8 mouse cellular contexts compared by ENCODE assay signal in genomic region chr15:82145851-82146769, GRCm38 (mm10). TPM values are rescaled to one million over a fixed set of nuclear protein-coding genes. Genes with fewer than 3 reads are reported as not detected.
DNase-seq lines count a peak whose midpoint lies in the region; ATAC-seq and TF ChIP-seq lines count a peak whose summit lies in the region.

No protein-coding gene starts in this region.

- no peaks in the 10 kb centered on the region for H3K36me3 ChIP-seq in heart, embryonic 12.5 days
- H3K36me3 ChIP-seq in ES-E14 (ENCODE audit: control insufficient read depth, insufficient read depth, low read length, poor library complexity, severe bottlenecking): peaks cover 8% of the 10 kb centered on the region; the same call in 1 of the 2 replicates
- H3K36me3 ChIP-seq in forebrain, embryonic 12.5 days (replicated peaks): peaks cover 12% of the 10 kb centered on the region
- H3K36me3 ChIP-seq in liver, embryonic 13.5 days: peaks cover 16% of the 10 kb centered on the region

- in situ Hi-C loops in ES-E14 (cut with MboI; ENCODE audit: low sequenced_read_pairs in 2 of 2, unreplicated experiment in 2 of 2): loop anchor here in 1 of 2 experiments (10.0 kb wide), 1 partner anchor 89 kb away; no protein-coding TSS in a partner anchor

- peaks cover 49% of the 10 kb centered on the region for H3K4me1 ChIP-seq in heart, embryonic 12.5 days (replicated peaks)
- peaks cover 11 to 14% of the 10 kb centered on the region in 2 experiments for H3K4me1 ChIP-seq in ES-E14 (ENCODE audit: control insufficient read depth in 2 of 2, insufficient read depth in 2 of 2, low read length in 2 of 2, poor library complexity in 1 of 2)
- peaks cover 47% of the 10 kb centered on the region for H3K4me1 ChIP-seq in forebrain, embryonic 12.5 days
- peaks cover 64% of the 10 kb centered on the region for H3K4me1 ChIP-seq in liver, embryonic 13.5 days (replicated peaks)

- H3K9ac ChIP-seq in heart, embryonic 12.5 days: peak overlapping the region; percentile 60
- peak overlapping the region; percentile 68 for H3K9ac ChIP-seq in ES-E14 (ENCODE audit: insufficient read depth, low read depth, low read length, poor library complexity, severe bottlenecking)
- H3K9ac ChIP-seq in forebrain, embryonic 12.5 days: peak overlapping the region; percentile 38; the same call in 1 of the 2 replicates
- peak overlapping the region; percentile 73 for H3K9ac ChIP-seq in liver, embryonic 13.5 days

- DNase-seq in heart, postnatal 4 days: no peak
- no peak for DNase-seq in ES-E14 (ENCODE audit: low read depth, low spot score)
- peak; percentile 13 for DNase-seq in liver, embryonic 13.5 days
- no peak for DNase-seq in adrenal gland, adult 8-10 months
- no peak for DNase-seq in left cerebral cortex, adult 8-10 months (ENCODE audit: low spot score in 2 of 2)
- no peak for DNase-seq in frontal cortex, postnatal 36 days (ENCODE audit: low spot score in 2 of 2)

- H3K4me3 ChIP-seq in heart, embryonic 12.5 days: peak overlapping the region; percentile 77
- peak overlapping the region; percentile 42 to 60 for H3K4me3 ChIP-seq in ES-E14 (ENCODE audit: insufficient read depth in 1 of 2, low read depth in 1 of 2, low read length in 2 of 2, poor library complexity in 1 of 2, severe bottlenecking in 1 of 2)
- peak overlapping the region; percentile 92 for H3K4me3 ChIP-seq in forebrain, embryonic 12.5 days (replicated peaks)
- H3K4me3 ChIP-seq in liver, embryonic 13.5 days (replicated peaks): peak overlapping the region; percentile 96

- peak overlapping the region; percentile 95 for H3K27ac ChIP-seq in heart, embryonic 12.5 days (ENCODE audit: poor library complexity, severe bottlenecking)
- peak overlapping the region; percentile 93 for H3K27ac ChIP-seq in ES-E14 (ENCODE audit: insufficient read depth, low read depth, low read length, poor library complexity, severe bottlenecking)
- H3K27ac ChIP-seq in forebrain, embryonic 12.5 days: peak overlapping the region; percentile 97
- peak overlapping the region; percentile 94 for H3K27ac ChIP-seq in liver, embryonic 13.5 days

- H3K4me2 ChIP-seq in heart, embryonic 12.5 days: peak overlapping the region; percentile 92
- peak overlapping the region; percentile 89 for H3K4me2 ChIP-seq in forebrain, embryonic 12.5 days
- peak overlapping the region; percentile 90 for H3K4me2 ChIP-seq in liver, embryonic 13.5 days

- ATAC-seq in heart, embryonic 12.5 days (ENCODE audit: insufficient number of reproducible peaks, low FRiP score): no peak
- ATAC-seq in forebrain, embryonic 12.5 days (ENCODE audit: low FRiP score): no peak
- peak; percentile 1 for ATAC-seq in liver, embryonic 13.5 days (ENCODE audit: low read depth)

- WGBS in heart, embryonic 12.5 days: 13% methylated on average over 11 of the region's 11 CpGs
- 11% methylated on average over 11 of the region's 11 CpGs for WGBS in forebrain, embryonic 12.5 days
- WGBS in liver, embryonic 13.5 days (ENCODE audit: insufficient replicate concordance): 15% methylated on average over 11 of the region's 11 CpGs

- no peaks in the 10 kb centered on the region for H3K27me3 ChIP-seq in heart, embryonic 12.5 days (replicated peaks)
- no peaks in the 10 kb centered on the region for H3K27me3 ChIP-seq in forebrain, embryonic 12.5 days
- H3K27me3 ChIP-seq in liver, embryonic 13.5 days: no peaks in the 10 kb centered on the region

- no peaks in the 10 kb centered on the region for H3K9me3 ChIP-seq in heart, embryonic 12.5 days (replicated peaks)
- H3K9me3 ChIP-seq in ES-E14 (ENCODE audit: control insufficient read depth, insufficient read depth, low read depth, low read length): no peaks in the 10 kb centered on the region
- H3K9me3 ChIP-seq in forebrain, embryonic 12.5 days: no peaks in the 10 kb centered on the region
- no peaks in the 10 kb centered on the region for H3K9me3 ChIP-seq in liver, embryonic 13.5 days (replicated peaks)

TF ChIP-seq in ES-E14, 5 proteins besides CTCF, POLR2A, EP300 and RAD21:
- TF ChIP-seq CHD2 (IDR thresholded peaks at IDR 0.05; ENCODE audit: low read depth, low read length): no peak; the same call in 1 of the 2 replicates
- no peak for TF ChIP-seq MAFK (IDR thresholded peaks at IDR 0.05; ENCODE audit: insufficient read depth, low read depth, low read length)
- no peak for TF ChIP-seq ZNF384 (IDR thresholded peaks at IDR 0.05; ENCODE audit: low read depth, low read length)
- no peak for TF ChIP-seq ZC3H11A (IDR thresholded peaks at IDR 0.05; ENCODE audit: borderline replicate concordance, low read depth, low read length)
- TF ChIP-seq HCFC1 (IDR thresholded peaks at IDR 0.05; ENCODE audit: borderline replicate concordance, insufficient read depth, low read length): no peak
TF ChIP-seq in ES-E14: peak in this region for 0.

RNA-seq across cellular contexts. Expression of gene Srebf2, which starts 0.9 kb away (rescaled TPM):
- 110 and 118 TPM in 2 replicates for polyA plus RNA-seq in heart, embryonic 12.5 days (2016; fragmentation: Nextera tagmentation; extraction: Ambion mirVana)
- total RNA-seq in heart, postnatal 4 days (2021): 10 to 100 TPM; 79.0 to 84.5 TPM
- 173 and 211 TPM in 2 replicates for total RNA-seq in ES-E14 (2012; rRNA removed)
- 244 and 265 TPM in 2 replicates for polyA plus RNA-seq in forebrain, embryonic 12.5 days (2016; fragmentation: Nextera tagmentation; extraction: Ambion mirVana)
- polyA plus RNA-seq in liver, embryonic 13.5 days (2015; fragmentation: Nextera tagmentation; extraction: Ambion mirVana): 64.2 and 70.2 TPM in 2 replicates
- total RNA-seq in adrenal gland, adult 8-10 months (2022): 100 to 1,000 TPM in 2 of 4 experiments, 10 to 100 TPM in 2; 83.2 to 144 (median 107) TPM
- 100 to 1,000 TPM; 204 to 229 (median 207) TPM for total RNA-seq in left cerebral cortex, adult 8-10 months (2022)

RNA-seq across cellular contexts. Expression of gene Ccdc134, which starts 18.4 kb away (rescaled TPM):
- polyA plus RNA-seq in heart, embryonic 12.5 days (2016; fragmentation: Nextera tagmentation; extraction: Ambion mirVana): 8.7 and 11.1 TPM in 2 replicates
- total RNA-seq in heart, postnatal 4 days (2021): 1 to 10 TPM; 6.1 to 8.3 TPM
- total RNA-seq in ES-E14 (2012; rRNA removed): 28.8 and 31.7 TPM in 2 replicates
- 17.5 and 19.0 TPM in 2 replicates for polyA plus RNA-seq in forebrain, embryonic 12.5 days (2016; fragmentation: Nextera tagmentation; extraction: Ambion mirVana)
- 8.2 and 9.9 TPM in 2 replicates for polyA plus RNA-seq in liver, embryonic 13.5 days (2015; fragmentation: Nextera tagmentation; extraction: Ambion mirVana)
- total RNA-seq in adrenal gland, adult 8-10 months (2022): 10 to 100 TPM in 3 of 4 experiments, 1 to 10 TPM in 1; 8.9 to 13.7 (median 12.5) TPM
- 10 to 100 TPM in 1 of 4 experiments, 1 to 10 TPM in 3; 8.1 to 11.8 (median 9.0) TPM for total RNA-seq in left cerebral cortex, adult 8-10 months (2022)
